ENCODE assay signal across 19 mouse cellular contexts in genomic region chr1:180306889-180307288, GRCm38 (mm10). TPM values are rescaled to one million over a fixed set of nuclear protein-coding genes. Genes with fewer than 3 reads are reported as not detected.
DNase-seq lines count a peak whose midpoint lies in the region; ATAC-seq and TF ChIP-seq lines count a peak whose summit lies in the region.
"Had no signal": no experiment of that assay in that cellular context is flagged by ENCODE, and none has a peak within 500 bp of the region (broad histone marks: within the 10 kb centered on the region; RNA-seq: fewer than 3 reads in every experiment).

No protein-coding gene starts in this region.

- H3K36me3 ChIP-seq in stomach, embryonic 14.5 days (ENCODE audit: control insufficient read depth, insufficient read depth, low read length) = no peaks in the 10 kb centered on the region
- H3K36me3 ChIP-seq in stomach, postnatal 0 days (ENCODE audit: control insufficient read depth, insufficient read depth, low read length) = no peaks in the 10 kb centered on the region
- no peaks in the 10 kb centered on the region for H3K36me3 ChIP-seq in liver, embryonic 13.5 days
- no peaks in the 10 kb centered on the region for H3K36me3 ChIP-seq in liver, postnatal 0 days (replicated peaks; ENCODE audit: insufficient read depth, low read length)
- no peaks in the 10 kb centered on the region for H3K36me3 ChIP-seq in midbrain, embryonic 11.5 days (ENCODE audit: control insufficient read depth, insufficient read depth, low read length)
- H3K36me3 ChIP-seq in lung, postnatal 0 days (ENCODE audit: insufficient read depth, low read length) = no peaks in the 10 kb centered on the region
- H3K36me3 ChIP-seq: embryonic facial prominence, embryonic 12.5 days; forebrain, embryonic 15.5 days; heart, embryonic 15.5 days; hindbrain, embryonic 13.5 days had no signal

- H3K9ac ChIP-seq in stomach, embryonic 14.5 days (replicated peaks; ENCODE audit: low read depth, low read length) = no peak overlapping the region
- H3K9ac ChIP-seq in stomach, postnatal 0 days (ENCODE audit: low read length) = no peak overlapping the region
- no peak overlapping the region for H3K9ac ChIP-seq in liver, embryonic 13.5 days
- H3K9ac ChIP-seq in liver, postnatal 0 days (replicated peaks) = no peak overlapping the region
- no peak overlapping the region for H3K9ac ChIP-seq in midbrain, embryonic 11.5 days (ENCODE audit: low read length)
- H3K9ac ChIP-seq in lung, postnatal 0 days (replicated peaks; ENCODE audit: low read depth) = no peak overlapping the region
- H3K9ac ChIP-seq: embryonic facial prominence, embryonic 12.5 days; forebrain, embryonic 15.5 days; heart, embryonic 15.5 days; hindbrain, embryonic 13.5 days had no signal

- no peak overlapping the region for H3K4me3 ChIP-seq in stomach, embryonic 14.5 days (ENCODE audit: low read depth, low read length)
- no peak overlapping the region for H3K4me3 ChIP-seq in stomach, postnatal 0 days (ENCODE audit: low read depth, low read length)
- no peak overlapping the region for H3K4me3 ChIP-seq in liver, embryonic 13.5 days (replicated peaks)
- H3K4me3 ChIP-seq in liver, postnatal 0 days (ENCODE audit: low read depth, low read length) = no peak overlapping the region
- no peak overlapping the region for H3K4me3 ChIP-seq in midbrain, embryonic 11.5 days (ENCODE audit: low read depth, low read length)
- H3K4me3 ChIP-seq in lung, postnatal 0 days (ENCODE audit: low read depth, low read length) = no peak overlapping the region
- H3K4me3 ChIP-seq: embryonic facial prominence, embryonic 12.5 days; forebrain, embryonic 15.5 days; heart, adult 2 months; heart, embryonic 15.5 days; hindbrain, embryonic 13.5 days had no signal

- H3K27me3 ChIP-seq in stomach, embryonic 14.5 days (ENCODE audit: control insufficient read depth, insufficient read depth, low read length) = no peaks in the 10 kb centered on the region
- no peaks in the 10 kb centered on the region for H3K27me3 ChIP-seq in stomach, postnatal 0 days (ENCODE audit: control insufficient read depth, insufficient read depth, low read length)
- H3K27me3 ChIP-seq in liver, embryonic 13.5 days = 0 out of 2 replicates have a peak, but pooled peaks cover 13% of the 10 kb centered on the region
- no peaks in the 10 kb centered on the region for H3K27me3 ChIP-seq in liver, postnatal 0 days (ENCODE audit: insufficient read depth, low read length)
- H3K27me3 ChIP-seq in midbrain, embryonic 11.5 days (ENCODE audit: control insufficient read depth, insufficient read depth, low read length) = no peaks in the 10 kb centered on the region
- H3K27me3 ChIP-seq in lung, postnatal 0 days (replicated peaks; ENCODE audit: insufficient read depth, low read length) = no peaks in the 10 kb centered on the region
- H3K27me3 ChIP-seq: embryonic facial prominence, embryonic 12.5 days; forebrain, embryonic 15.5 days; heart, embryonic 15.5 days had no signal

- WGBS in stomach, embryonic 14.5 days = 57% methylated on average over 9 of the region's 9 CpGs
- 68% methylated on average over 9 of the region's 9 CpGs for WGBS in stomach, postnatal 0 days
- WGBS in liver, embryonic 13.5 days (ENCODE audit: insufficient replicate concordance) = 11% methylated on average over 9 of the region's 9 CpGs
- 47% methylated on average over 9 of the region's 9 CpGs for WGBS in liver, postnatal 0 days (ENCODE audit: insufficient replicate concordance)
- 88% methylated on average over 9 of the region's 9 CpGs for WGBS in midbrain, embryonic 11.5 days
- 64% methylated on average over 9 of the region's 9 CpGs for WGBS in lung, postnatal 0 days

- ATAC-seq in stomach, embryonic 14.5 days (ENCODE audit: insufficient number of reproducible peaks, insufficient read depth, low FRiP score, low read depth) = no peak
- ATAC-seq in stomach, postnatal 0 days (ENCODE audit: low FRiP score, low TSS enrichment) = no peak
- ATAC-seq in liver, embryonic 13.5 days (ENCODE audit: low read depth) = peak; percentile 74
- ATAC-seq in liver, postnatal 0 days = no peak
- ATAC-seq in midbrain, embryonic 11.5 days (ENCODE audit: low FRiP score) = no peak
- no peak for ATAC-seq in lung, postnatal 0 days
- ATAC-seq: forebrain, embryonic 15.5 days had no signal

- no peak overlapping the region for H3K4me2 ChIP-seq in stomach, embryonic 14.5 days (replicated peaks; ENCODE audit: low read depth, low read length)
- no peak overlapping the region for H3K4me2 ChIP-seq in stomach, postnatal 0 days (replicated peaks; ENCODE audit: low read depth)
- no peak overlapping the region for H3K4me2 ChIP-seq in liver, embryonic 13.5 days
- H3K4me2 ChIP-seq in liver, postnatal 0 days (ENCODE audit: low read depth, low read length) = no peak overlapping the region
- H3K4me2 ChIP-seq in midbrain, embryonic 11.5 days = no peak overlapping the region
- H3K4me2 ChIP-seq in lung, postnatal 0 days (replicated peaks; ENCODE audit: low read depth, low read length) = no peak overlapping the region
- H3K4me2 ChIP-seq: embryonic facial prominence, embryonic 12.5 days; forebrain, embryonic 15.5 days; heart, embryonic 11.5 days; heart, embryonic 15.5 days; hindbrain, embryonic 13.5 days had no signal

- no peak for TF ChIP-seq CTCF in stomach, postnatal 0 days (IDR thresholded peaks at IDR 0.05; ENCODE audit: low read depth)
- TF ChIP-seq CTCF in liver, postnatal 0 days (IDR thresholded peaks at IDR 0.05; ENCODE audit: low read depth) = no peak
- TF ChIP-seq CTCF in lung, postnatal 0 days (IDR thresholded peaks at IDR 0.05) = no peak

- peaks cover 17% of the 10 kb centered on the region for H3K4me1 ChIP-seq in stomach, embryonic 14.5 days (ENCODE audit: control insufficient read depth, insufficient read depth, low read length)
- H3K4me1 ChIP-seq in stomach, postnatal 0 days (replicated peaks; ENCODE audit: control insufficient read depth, insufficient read depth) = no peaks in the 10 kb centered on the region
- peaks cover 31% of the 10 kb centered on the region for H3K4me1 ChIP-seq in liver, embryonic 13.5 days (replicated peaks)
- H3K4me1 ChIP-seq in liver, postnatal 0 days (ENCODE audit: insufficient read depth) = peaks cover 5% of the 10 kb centered on the region
- peaks cover 4% of the 10 kb centered on the region for H3K4me1 ChIP-seq in midbrain, embryonic 11.5 days (ENCODE audit: control insufficient read depth, insufficient read depth, low read length)
- H3K4me1 ChIP-seq in lung, postnatal 0 days (ENCODE audit: insufficient read depth, low read depth, low read length) = peaks cover 6% of the 10 kb centered on the region; the same call in 1 of the 2 replicates
- H3K4me1 ChIP-seq: forebrain, embryonic 15.5 days had no signal

- peak overlapping the region; percentile 49; the same call in 1 of the 2 replicates for H3K27ac ChIP-seq in stomach, embryonic 14.5 days (ENCODE audit: low read length)
- H3K27ac ChIP-seq in stomach, postnatal 0 days (replicated peaks) = no peak overlapping the region
- H3K27ac ChIP-seq in liver, embryonic 13.5 days = no peak overlapping the region
- no peak overlapping the region for H3K27ac ChIP-seq in liver, postnatal 0 days (ENCODE audit: low read depth)
- no peak overlapping the region for H3K27ac ChIP-seq in midbrain, embryonic 11.5 days (ENCODE audit: low read depth, low read length)
- H3K27ac ChIP-seq in lung, postnatal 0 days (ENCODE audit: low read length) = no peak overlapping the region
- H3K27ac ChIP-seq: embryonic facial prominence, embryonic 12.5 days; forebrain, embryonic 15.5 days; heart, adult 2 months; heart, embryonic 15.5 days; hindbrain, embryonic 13.5 days had no signal

- H3K9me3 ChIP-seq in stomach, embryonic 14.5 days (ENCODE audit: control insufficient read depth, low read depth, low read length) = no peaks in the 10 kb centered on the region
- H3K9me3 ChIP-seq in stomach, postnatal 0 days (ENCODE audit: control insufficient read depth, low read length) = no peaks in the 10 kb centered on the region
- H3K9me3 ChIP-seq in liver, embryonic 13.5 days (replicated peaks) = no peaks in the 10 kb centered on the region
- H3K9me3 ChIP-seq in liver, postnatal 0 days (ENCODE audit: low read length) = no peaks in the 10 kb centered on the region
- H3K9me3 ChIP-seq in midbrain, embryonic 11.5 days (ENCODE audit: control insufficient read depth, low read length) = no peaks in the 10 kb centered on the region
- no peaks in the 10 kb centered on the region for H3K9me3 ChIP-seq in lung, postnatal 0 days (ENCODE audit: low read length)
- H3K9me3 ChIP-seq: embryonic facial prominence, embryonic 12.5 days; forebrain, embryonic 15.5 days; heart, embryonic 15.5 days; hindbrain, embryonic 13.5 days had no signal

- no peak for TF ChIP-seq EP300 in stomach, postnatal 0 days (optimal IDR thresholded peaks at IDR 0.05)
- peak; percentile 55 for TF ChIP-seq EP300 in liver, postnatal 0 days (IDR thresholded peaks at IDR 0.05; ENCODE audit: low read depth)
- TF ChIP-seq EP300 in lung, postnatal 0 days (IDR thresholded peaks at IDR 0.05) = no peak

- DNase-seq in stomach, postnatal 0 days (ENCODE audit: low spot score) = no peak
- DNase-seq in liver, embryonic 13.5 days = no peak
- no peak for DNase-seq in liver, postnatal 0 days
- no peak for DNase-seq in midbrain, embryonic 11.5 days (ENCODE audit: low spot score, missing footprints)
- no peak for DNase-seq in right cerebral cortex, postnatal 14 days
- no peak for DNase-seq in lung, postnatal 0 days (ENCODE audit: low spot score)
- DNase-seq: adrenal gland, adult 8-10 months; cerebellum, adult 11 months; cerebellum, adult 8-10 months; cerebellum, postnatal 14 days; gastrocnemius, postnatal 10 days; heart, adult 2 months; heart, postnatal 14 days had no signal

RNA-seq across cellular contexts. Expression of gene Itpkb, which starts 23.4 kb away (rescaled TPM):
- polyA plus RNA-seq in stomach, embryonic 14.5 days (2014; fragmentation: Nextera tagmentation; extraction: Ambion mirVana) = 10.4 and 10.9 TPM in 2 replicates
- polyA plus RNA-seq in stomach, postnatal 0 days (2015; fragmentation: Nextera tagmentation; extraction: Ambion mirVana) = 3.7 and 4.0 TPM in 2 replicates
- 1.3 TPM in 2 replicates for polyA plus RNA-seq in liver, embryonic 13.5 days (2015; fragmentation: Nextera tagmentation; extraction: Ambion mirVana)
- 1.3 and 1.4 TPM in 2 replicates for polyA plus RNA-seq in liver, postnatal 0 days (2015; fragmentation: Nextera tagmentation; extraction: Ambion mirVana)
- 1.9 and 2.0 TPM in 2 replicates for polyA plus RNA-seq in midbrain, embryonic 11.5 days (2014; fragmentation: Nextera tagmentation; extraction: Ambion mirVana)
- polyA plus RNA-seq in lung, postnatal 0 days (2015; fragmentation: Nextera tagmentation; extraction: Ambion mirVana) = 8.4 and 11.9 TPM in 2 replicates

RNA-seq across cellular contexts. Expression of gene Psen2, which starts 43.7 kb away (rescaled TPM):
- 13.5 and 17.4 TPM in 2 replicates for polyA plus RNA-seq in stomach, embryonic 14.5 days (2014; fragmentation: Nextera tagmentation; extraction: Ambion mirVana)
- 14.3 and 15.2 TPM in 2 replicates for polyA plus RNA-seq in stomach, postnatal 0 days (2015; fragmentation: Nextera tagmentation; extraction: Ambion mirVana)
- 22.2 and 23.7 TPM in 2 replicates for polyA plus RNA-seq in liver, embryonic 13.5 days (2015; fragmentation: Nextera tagmentation; extraction: Ambion mirVana)
- polyA plus RNA-seq in liver, postnatal 0 days (2015; fragmentation: Nextera tagmentation; extraction: Ambion mirVana) = 25.6 and 25.8 TPM in 2 replicates
- 5.2 and 5.4 TPM in 2 replicates for polyA plus RNA-seq in midbrain, embryonic 11.5 days (2014; fragmentation: Nextera tagmentation; extraction: Ambion mirVana)
- polyA plus RNA-seq in lung, postnatal 0 days (2015; fragmentation: Nextera tagmentation; extraction: Ambion mirVana) = 25.1 and 26.4 TPM in 2 replicates
